Mouse (Mus musculus) c-Kit-negative CD71-positive TER-119-positive erythroid progenitor cells, embryonic 14.5 days (primary cell): ENCODE results near the gene Sptbn1.

Experiments
- DNase-seq: peaks from one replicate; pipeline ENCODE4 v3.0.0-alpha.2; 2013; ENCODE audit warnings: low read depth, low spot score

Gene Sptbn1

DNA sequence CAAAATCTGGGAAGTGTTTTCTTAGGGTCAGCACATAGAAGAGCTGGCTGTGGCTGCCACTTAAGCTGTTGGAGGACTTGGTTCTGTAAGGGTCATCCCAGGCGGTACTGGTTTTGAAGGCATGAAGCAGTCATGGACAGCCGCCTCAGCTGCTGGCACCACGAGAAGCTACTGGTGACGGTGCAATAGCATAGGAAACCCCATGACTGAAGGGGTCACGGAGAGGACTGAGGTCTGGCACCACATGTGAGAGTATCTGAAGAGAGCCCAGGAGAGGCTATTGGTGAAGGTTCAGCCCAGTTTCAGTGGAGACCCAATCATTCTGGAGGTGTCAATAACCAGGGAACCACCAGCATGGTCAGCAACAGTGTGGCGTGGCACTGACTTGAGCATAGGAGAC, 135.4 kb downstream of the Sptbn1 start:
- DNase-seq, result no peak

DNA sequence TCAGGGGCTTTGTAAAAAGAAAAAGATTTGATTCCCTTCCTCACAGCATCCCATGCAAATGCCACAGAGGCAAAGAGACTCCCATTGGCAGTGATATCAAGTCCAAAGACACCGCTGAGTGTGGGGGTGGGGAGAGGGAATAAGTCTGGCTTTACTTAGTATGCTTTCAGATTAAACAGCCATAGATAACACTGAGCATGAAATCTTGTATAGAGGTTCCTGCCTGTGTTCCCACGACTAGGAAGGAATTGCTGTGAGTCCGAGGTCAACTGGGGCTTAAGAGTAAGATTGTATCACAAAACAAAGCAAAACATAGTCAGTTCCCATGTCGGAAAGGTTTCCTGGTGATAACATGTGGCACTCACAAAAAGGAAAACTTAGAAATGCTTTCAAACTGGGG, 136.3 kb downstream of the Sptbn1 start:
- DNase-seq, result no peak

DNA sequence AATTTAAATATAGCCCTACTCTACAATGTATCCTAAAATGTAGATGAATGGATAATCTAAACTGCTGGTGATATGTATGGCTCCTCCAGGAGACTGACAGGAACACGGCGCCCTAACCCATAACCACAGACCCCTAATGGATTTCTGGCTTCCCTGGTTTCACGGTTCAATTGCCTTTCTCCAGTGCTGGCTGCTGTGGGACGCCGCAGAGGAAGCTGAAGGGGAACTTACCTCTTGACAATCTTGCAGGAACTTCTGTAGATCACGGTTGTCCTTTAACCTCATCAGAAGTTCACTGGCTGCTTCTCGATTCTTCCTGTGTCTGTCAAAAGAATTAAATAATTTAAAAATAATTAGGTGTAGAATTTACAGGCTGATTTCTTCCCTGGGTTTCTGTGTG, 138.6 kb downstream of the Sptbn1 start:
- DNase-seq, result no peak

DNA sequence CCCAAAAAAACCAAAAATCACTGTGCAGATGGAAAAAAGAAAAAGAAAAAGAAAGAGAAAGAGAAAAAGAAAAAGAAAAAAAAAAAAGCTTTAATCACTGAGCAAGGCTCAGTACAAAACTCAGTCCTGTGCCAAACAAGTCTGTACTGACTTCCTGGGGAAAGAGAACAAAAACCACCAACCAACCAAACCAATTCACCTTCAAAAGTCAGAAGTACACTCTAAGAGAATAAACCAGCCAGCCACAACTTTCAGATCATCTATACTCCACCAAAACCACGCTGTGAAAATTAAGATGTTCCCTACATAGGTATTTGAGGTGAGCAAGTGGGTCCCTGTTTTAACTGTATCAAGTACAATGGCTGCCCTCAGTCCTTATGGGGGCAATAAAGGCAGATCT, 141.1 kb downstream of the Sptbn1 start:
- DNase-seq, result no peak

DNA sequence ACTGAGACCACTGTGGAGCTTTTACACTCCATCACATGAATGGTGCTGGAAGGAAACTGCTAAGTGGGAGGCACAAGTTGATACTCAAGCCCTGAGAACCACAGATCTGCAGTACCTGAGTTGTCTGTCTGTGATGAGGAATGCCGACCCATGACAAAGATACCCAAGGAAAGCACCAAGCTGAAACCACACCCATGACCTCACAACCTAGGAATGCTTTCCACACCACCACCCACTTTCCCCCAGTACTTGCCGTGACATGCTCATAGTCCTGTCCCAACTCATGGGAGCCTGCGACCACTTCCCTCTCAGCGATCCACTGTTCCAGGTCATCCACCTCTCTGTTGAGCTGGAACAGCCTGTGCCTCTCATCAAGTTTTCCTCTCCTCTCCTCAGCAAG, 149.9 kb downstream of the Sptbn1 start:
- DNase-seq, result no peak

DNA sequence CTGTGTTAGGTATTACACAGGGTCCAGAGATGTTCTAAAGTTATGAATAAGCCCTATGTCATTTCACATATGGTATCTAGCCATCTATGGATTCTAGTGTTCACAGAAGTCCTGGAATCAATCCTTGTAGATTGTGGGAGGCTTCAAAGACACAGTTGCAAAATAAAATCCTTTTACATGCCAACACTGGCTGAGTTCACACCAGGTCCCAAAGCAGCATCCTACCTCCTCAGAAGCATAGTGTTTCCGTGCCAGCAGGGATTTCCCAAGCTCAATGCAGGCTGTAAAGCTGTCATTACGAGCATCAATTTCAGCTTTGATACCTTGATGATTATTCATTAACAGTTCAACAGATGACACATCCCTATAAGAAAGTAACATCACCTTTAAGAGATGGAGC, 154.3 kb downstream of the Sptbn1 start:
- DNase-seq, result no peak

DNA sequence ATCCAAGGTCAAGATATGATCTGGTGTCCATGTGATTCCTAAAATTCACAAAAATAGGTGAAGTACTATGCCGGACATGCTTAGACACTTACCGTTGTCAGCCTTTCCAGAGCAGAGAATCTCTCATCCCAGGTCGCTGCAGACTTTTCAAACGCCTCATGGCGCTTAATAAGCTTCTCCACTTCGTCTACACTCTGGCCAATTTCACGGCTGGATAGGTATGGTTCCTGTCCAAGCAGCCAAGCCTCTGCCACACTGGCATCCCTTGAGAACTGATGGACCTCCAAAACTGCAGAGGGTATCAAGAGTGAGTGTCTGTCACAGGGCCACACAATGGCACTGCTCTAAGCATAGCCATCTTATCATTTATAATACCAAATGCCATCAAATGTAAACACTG, 157.3 kb downstream of the Sptbn1 start:
- DNase-seq, result no peak

DNA sequence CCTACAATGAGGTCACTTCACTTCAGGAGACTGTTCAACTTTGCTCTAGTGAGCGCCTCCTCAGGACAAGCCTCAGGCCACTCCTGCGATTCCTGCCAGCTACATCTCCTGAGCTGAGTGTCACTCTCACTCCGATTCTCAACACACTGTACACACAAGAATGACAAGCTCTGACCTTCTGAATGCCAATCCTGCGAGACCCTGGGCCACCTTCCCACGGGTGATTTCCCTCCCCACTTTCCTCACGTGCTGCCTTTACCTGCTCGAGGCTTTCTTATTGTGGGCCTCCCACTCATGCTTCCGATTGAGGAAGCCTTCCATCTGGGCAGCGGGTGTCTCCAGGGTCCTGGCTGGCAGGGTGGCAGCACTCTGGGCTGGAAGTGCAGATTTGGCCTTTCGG, 163.8 kb downstream of the Sptbn1 start:
- DNase-seq, result no peak

DNA sequence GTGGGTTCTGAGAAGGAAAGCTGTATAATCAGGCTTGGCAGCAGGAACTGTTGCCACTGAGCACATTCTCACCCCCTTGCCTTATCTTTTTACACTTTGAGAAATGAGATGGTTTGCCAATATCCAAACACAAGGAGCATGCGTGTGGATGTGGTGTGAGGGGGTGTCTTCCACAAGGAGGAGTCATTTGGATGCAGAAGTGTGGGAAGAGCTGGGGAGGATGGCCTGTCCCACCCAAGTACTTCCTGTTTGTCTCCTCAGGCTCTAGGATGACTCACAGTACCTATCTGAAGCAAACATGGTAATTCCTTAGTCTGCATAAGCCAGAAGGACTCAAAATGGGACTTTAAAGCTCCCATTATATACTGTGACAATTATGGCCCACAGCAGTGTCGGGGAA, 165.4 kb downstream of the Sptbn1 start:
- DNase-seq, result no peak

DNA sequence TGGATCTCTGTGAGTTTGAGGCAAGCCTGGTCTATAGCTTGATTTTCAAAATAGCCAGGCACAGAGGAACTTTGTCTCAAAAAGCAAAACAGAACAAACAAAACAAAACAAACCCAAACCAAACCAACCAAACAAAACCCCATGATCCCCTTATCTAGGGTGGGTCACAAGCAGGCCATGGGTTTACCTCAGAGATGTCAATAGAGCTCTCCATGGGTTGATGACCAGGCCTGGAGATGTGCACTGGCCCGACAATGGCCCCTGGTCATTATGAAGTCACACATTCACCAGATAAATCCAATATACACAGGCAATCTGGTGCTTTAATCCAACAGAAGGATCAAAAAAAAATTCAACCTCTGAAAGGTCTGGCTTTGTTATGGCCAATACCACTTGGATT, 166.2 kb downstream of the Sptbn1 start:
- no peak for DNase-seq

DNA sequence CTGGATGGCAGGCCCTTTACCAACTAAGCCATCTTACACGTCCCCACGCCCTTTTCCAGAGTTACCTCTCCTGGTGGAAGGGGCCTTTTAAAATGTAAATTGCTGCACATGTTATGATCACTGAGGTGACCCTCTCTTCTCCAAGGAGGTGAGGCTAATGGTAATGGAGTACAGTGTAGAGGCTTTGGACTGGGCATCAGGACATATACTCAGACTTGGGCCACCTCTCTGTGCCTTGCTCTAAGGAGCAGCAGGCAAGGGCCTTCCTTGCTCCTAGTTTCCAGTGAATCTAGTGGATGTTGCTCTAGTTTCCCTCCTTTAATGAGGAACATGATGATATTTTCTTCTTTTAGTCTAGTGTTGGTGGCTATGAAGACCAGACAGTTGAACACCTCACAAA, 166.8 kb downstream of the Sptbn1 start:
- DNase-seq, result no peak

DNA sequence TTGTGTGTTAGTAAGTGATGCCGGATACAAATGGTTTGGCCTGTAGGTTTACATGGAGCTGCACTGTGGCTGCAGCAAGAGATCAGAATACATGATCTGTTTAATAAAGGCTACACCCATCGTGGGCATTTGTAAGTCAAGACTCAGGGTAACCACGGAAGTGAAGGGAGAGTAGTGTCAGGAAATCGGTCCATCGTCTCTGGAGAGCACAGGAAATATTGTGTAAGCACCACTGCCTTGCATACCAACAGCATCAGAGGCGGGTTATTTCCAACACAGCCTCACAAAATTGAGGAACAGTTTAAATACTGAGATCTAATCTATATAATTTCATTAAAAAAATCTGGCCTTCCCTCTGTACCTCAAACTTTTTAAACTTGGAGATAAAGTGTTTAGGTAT, 168.1 kb downstream of the Sptbn1 start:
- no peak for DNase-seq

DNA sequence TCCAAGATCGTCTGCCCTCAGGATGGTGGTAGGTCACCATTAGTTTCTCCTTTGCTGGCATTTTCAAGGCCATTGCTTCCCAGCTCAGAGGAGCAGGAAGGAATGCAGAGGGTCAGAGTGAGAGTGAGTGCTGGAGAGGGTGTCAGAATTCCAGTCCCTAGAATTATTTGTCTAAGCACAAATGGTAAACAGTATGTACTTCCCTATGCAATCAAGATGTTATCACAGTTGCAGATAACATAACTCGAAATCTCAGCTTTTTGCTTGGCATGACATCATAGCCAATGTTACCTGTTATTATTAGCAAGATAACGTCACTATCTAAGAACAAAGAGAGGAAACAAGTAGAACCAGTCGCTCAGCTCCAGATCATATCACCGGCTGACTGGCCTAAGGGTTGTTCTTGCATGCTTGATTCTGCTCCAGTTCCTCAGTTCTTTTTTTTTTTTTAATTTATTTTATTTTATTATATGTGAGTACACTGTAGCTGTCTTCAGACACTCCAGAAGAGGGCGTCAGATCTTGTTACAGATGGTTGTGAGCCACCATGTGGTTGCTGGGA, 172.7 kb downstream of the Sptbn1 start:
- no peak for DNase-seq

DNA sequence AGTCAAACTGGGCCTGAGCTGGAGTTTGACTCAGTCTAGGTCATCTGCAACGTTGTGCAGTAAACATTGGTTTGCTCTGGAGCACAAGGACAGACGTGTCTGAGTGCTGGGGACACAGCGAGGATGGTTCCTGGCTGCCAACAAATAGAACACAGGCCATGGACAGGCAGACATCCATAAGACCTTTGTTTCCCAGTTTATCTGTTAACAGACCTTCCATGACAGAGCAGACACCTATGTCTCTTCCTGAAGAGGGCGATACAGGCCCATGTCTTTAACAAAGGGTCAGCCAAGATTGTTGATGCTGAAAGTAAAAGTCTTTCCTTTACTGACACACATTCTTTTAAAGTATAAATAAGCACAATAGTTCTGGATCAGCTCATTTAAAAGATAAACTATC, 176.1 kb downstream of the Sptbn1 start:
- DNase-seq, result no peak

DNA sequence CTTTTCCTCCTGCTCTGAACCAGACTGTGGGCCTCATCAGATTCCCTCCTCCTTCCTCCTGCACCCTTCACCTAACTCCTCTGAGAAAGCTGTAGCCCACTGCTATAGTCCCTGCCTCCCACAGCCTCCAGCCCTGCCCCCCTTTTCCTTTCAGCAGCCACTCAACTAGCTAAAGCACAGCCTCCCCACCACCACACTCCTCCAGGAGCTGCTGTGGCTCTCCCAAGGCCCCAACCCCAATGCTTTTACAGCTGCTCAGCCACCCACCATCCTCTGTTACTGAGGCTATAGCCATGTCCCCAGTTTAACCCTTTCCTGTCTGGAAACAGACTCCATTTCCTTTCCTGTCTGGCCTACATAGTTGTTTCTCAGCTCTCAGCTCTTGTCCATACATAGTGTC, 182.9 kb downstream of the Sptbn1 start:
- no peak for DNase-seq

DNA sequence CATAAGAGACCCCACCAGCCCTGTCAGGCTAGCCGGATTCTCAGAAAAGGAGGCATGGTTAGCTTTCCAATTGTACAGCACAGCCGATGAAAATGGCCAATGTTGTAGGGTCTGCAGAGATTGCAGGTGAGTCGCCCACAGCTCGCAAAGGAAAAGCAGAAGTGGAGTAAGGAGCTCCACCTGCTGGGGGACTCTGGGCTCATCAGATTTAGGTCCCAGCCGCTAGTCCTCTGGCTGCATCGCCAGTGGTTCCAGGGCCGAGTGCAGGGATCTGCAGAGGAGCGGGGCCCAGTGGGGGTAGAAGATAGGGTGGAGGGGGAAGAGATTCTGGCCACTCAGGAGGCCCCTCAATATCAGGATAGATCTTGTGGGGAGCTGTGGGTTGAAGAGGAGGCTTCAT, 210.7 kb downstream of the Sptbn1 start:
- DNase-seq, result no peak
